Mouse (Mus musculus) megakaryocyte-erythroid progenitor cell, adult 5-6 weeks (primary cell): ENCODE data around the gene Col15a1. TPM values are rescaled to one million over a fixed set of nuclear protein-coding genes. Genes with fewer than 3 reads are reported as not detected.

ENCODE experiments used
- ATAC-seq: replicated peaks from 2 replicates; pipeline ENCODE4 v1.8.0; 2016; ENCODE audit warnings: mild to moderate bottlenecking, inconsistent platforms; ENCODE audit not compliant: severe bottlenecking, poor library complexity, low FRiP score, low TSS enrichment
- total RNA-seq, 2 experiments: library from RNA; stranded (forward) in 1 of 2; stranded (reverse) in 1 of 2; fragments of 200-1000, 215-1000 nt in 1 of 2; fragments of >200 nt in 1 of 2; fragmentation: Nextera tagmentation in 1 of 2; gene quantifications; 2 replicates each; pipeline ENCODE4 v1.2.3; 2014 to 2017

The Col15a1 gene
- total RNA-seq (2014; fragmentation: Nextera tagmentation) (not detected in 2 replicates), total RNA-seq (2017) (not detected in 2 replicates)

- no peak for ATAC-seq
These were observed at the start of gene Col15a1 for GRCm38 (mm10) chr4:47207969-47208420. Gene Col15a1 (plus strand): TSS chr4:47208161.

- ATAC-seq, result no peak
These were observed 46.7 kb upstream of the Col15a1 start for GRCm38 (mm10) chr4:47161103-47161755.

- no peak for ATAC-seq
These were observed 46.0 kb upstream of the Col15a1 start for GRCm38 (mm10) chr4:47161756-47162587.

GRCm38 (mm10) chr4:47172314-47172713, 35.6 kb upstream of the Col15a1 start:
- ATAC-seq, result no peak

GRCm38 (mm10) chr4:47177101-47177500, 30.9 kb upstream of the Col15a1 start:
- ATAC-seq, result no peak

GRCm38 (mm10) chr4:47178261-47178961, 29.6 kb upstream of the Col15a1 start:
- no peak for ATAC-seq

GRCm38 (mm10) chr4:47179535-47179934, 28.4 kb upstream of the Col15a1 start:
- ATAC-seq, result no peak

- no peak for ATAC-seq
These were observed 23.8 kb upstream of the Col15a1 start for GRCm38 (mm10) chr4:47184058-47184661.

- no peak for ATAC-seq
These were observed 21.4 kb upstream of the Col15a1 start for GRCm38 (mm10) chr4:47186514-47186913.

- ATAC-seq, result no peak
These were observed 11.8 kb upstream of the Col15a1 start for GRCm38 (mm10) chr4:47196173-47196572.

- no peak for ATAC-seq
These were observed 4.3 kb upstream of the Col15a1 start for GRCm38 (mm10) chr4:47203643-47204042.

- ATAC-seq, result no peak
These were observed 2.1 kb upstream of the Col15a1 start for GRCm38 (mm10) chr4:47205846-47206245.

GRCm38 (mm10) chr4:47208421-47208991, 545 bp downstream of the Col15a1 start:
- no peak for ATAC-seq

GRCm38 (mm10) chr4:47209466-47209865, 1.5 kb downstream of the Col15a1 start:
- no peak for ATAC-seq

GRCm38 (mm10) chr4:47218828-47219227, 10.9 kb downstream of the Col15a1 start:
- ATAC-seq, result no peak

GRCm38 (mm10) chr4:47219393-47219792, 11.4 kb downstream of the Col15a1 start:
- no peak for ATAC-seq

- no peak for ATAC-seq
These were observed 12.6 kb downstream of the Col15a1 start for GRCm38 (mm10) chr4:47220544-47220943.

- ATAC-seq, result no peak
These were observed 14.2 kb downstream of the Col15a1 start for GRCm38 (mm10) chr4:47222146-47222545.

GRCm38 (mm10) chr4:47225920-47226319, 18.0 kb downstream of the Col15a1 start:
- no peak for ATAC-seq
